In the genomic region with DNA sequence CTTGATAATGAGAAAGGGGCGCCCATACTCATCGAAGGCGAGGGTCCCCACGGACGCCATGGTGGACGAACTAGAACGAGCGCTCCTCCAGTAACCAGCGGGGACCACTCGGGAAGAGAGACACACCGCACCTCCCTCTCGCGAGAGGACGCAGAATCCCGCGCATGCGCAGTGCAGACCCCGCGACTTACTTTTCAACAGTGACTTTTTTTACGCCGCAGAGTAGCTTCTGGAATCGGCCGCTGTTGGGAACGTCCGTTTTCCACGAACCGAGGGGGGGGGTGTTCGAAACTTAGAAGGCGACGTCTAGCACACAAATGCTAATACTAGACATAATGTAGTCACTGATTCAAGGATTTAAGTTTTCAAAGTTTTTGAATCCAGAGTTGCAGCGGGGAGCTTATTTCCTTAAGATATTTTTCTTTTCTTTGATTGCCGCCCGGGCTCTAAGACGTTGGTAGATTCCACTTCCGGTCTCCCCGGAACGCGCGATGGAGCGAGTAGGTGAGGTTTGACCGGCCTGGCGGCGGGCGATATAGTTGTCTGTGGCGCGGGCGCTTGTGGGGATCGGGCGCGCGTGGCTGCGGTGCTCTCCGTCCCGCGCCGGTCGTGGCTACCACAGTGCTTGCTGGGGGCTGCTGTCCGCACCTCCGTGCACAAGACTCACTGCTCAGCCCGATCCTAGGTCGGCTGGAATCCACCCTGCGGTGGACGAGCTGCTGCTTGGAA, we compare ENCODE assay signal across 8 mouse cellular contexts. TPM values are rescaled to one million over a fixed set of nuclear protein-coding genes. Genes with fewer than 3 reads are reported as not detected.
A peak's percentile ranks its signal among the peaks of the same experiment; 100 is the strongest.
DNase-seq lines count a peak whose midpoint lies in the region; ATAC-seq and TF ChIP-seq lines count a peak whose summit lies in the region.

Cct5 (minus strand) TSS at position 159 of the 729 bp plus-strand sequence.
Fam173b (plus strand) TSS at position 207 of the 729 bp plus-strand sequence.

- in situ Hi-C loops in CH12.LX (cut with MboI; ENCODE audit: low pct_ligation_motif_present, low pct_unique_long_range_greater_than_20kb, low sequenced_read_pairs) = no loop called here

- H3K9ac ChIP-seq in CH12.LX (ENCODE audit: insufficient read depth, low read depth) = peak within 1 kb of the TSS; percentile 96
- H3K9ac ChIP-seq in forebrain, embryonic 11.5 days (ENCODE audit: low read length) = peak within 1 kb of the TSS; percentile 94
- H3K9ac ChIP-seq in heart, embryonic 16.5 days (ENCODE audit: low read length) = peak within 1 kb of the TSS; percentile 96
- peak within 1 kb of the TSS; percentile 85 for H3K9ac ChIP-seq in liver, embryonic 15.5 days
- H3K9ac ChIP-seq in neural tube, embryonic 12.5 days = peak within 1 kb of the TSS; percentile 95

- peak within 1 kb of the TSS; percentile 94 for H3K4me2 ChIP-seq in CH12.LX (ENCODE audit: insufficient read depth, low read depth, poor library complexity, severe bottlenecking)
- peak within 1 kb of the TSS; percentile 89 for H3K4me2 ChIP-seq in forebrain, embryonic 11.5 days (ENCODE audit: low read depth, low read length, severe bottlenecking)
- peak within 1 kb of the TSS; percentile 98 for H3K4me2 ChIP-seq in heart, embryonic 16.5 days (ENCODE audit: low read depth, low read length)
- peak within 1 kb of the TSS; percentile 79 for H3K4me2 ChIP-seq in liver, embryonic 15.5 days
- peak within 1 kb of the TSS; percentile 98 for H3K4me2 ChIP-seq in neural tube, embryonic 12.5 days (replicated peaks)

- DNase-seq in CH12.LX (ENCODE audit: extremely low read depth) = peak; percentile 99
- peak; percentile 95 for DNase-seq in c-Kit-positive CD71-positive TER-119-negative erythroid progenitor cells, embryonic 14.5 days (ENCODE audit: low read depth)
- DNase-seq in forebrain, embryonic 11.5 days (ENCODE audit: low spot score) = peak; percentile 100
- DNase-seq in kidney, postnatal 36 days = peak; percentile 95 to 97
- DNase-seq in telencephalon, adult 2 months (ENCODE audit: low read depth, low spot score) = peak; percentile 97

- H3K79me2 ChIP-seq in CH12.LX (replicated peaks; ENCODE audit: control insufficient read depth, extremely low read depth, insufficient read depth, poor library complexity, severe bottlenecking) = peaks cover 51% of the 10 kb centered on the region

- peak; percentile 96 for TF ChIP-seq POLR2A in CH12.LX (IDR thresholded peaks at IDR 0.05; ENCODE audit: low read depth, low read length)

- dilution Hi-C loops in CH12.LX (cut with MboI; ENCODE audit: extremely low pct_ligation_motif_present, extremely low pct_unique_long_range_greater_than_20kb, low sequenced_read_pairs) = no loop called here

- TF ChIP-seq CTCF in CH12.LX (conservative IDR thresholded peaks at IDR 0.05 in 1 of 2, IDR thresholded peaks at IDR 0.05 in 1 of 2; ENCODE audit: low read depth in 2 of 2, low read length in 2 of 2) = no peak

- H3K4me1 ChIP-seq in CH12.LX (ENCODE audit: control insufficient read depth in 1 of 2, insufficient read depth in 2 of 2) = peaks cover 16 to 42% of the 10 kb centered on the region in 2 experiments
- H3K4me1 ChIP-seq in forebrain, embryonic 11.5 days (replicated peaks; ENCODE audit: control insufficient read depth, insufficient read depth, low read length) = peaks cover 8% of the 10 kb centered on the region; the same call in 1 of the 2 replicates
- peaks cover 23% of the 10 kb centered on the region for H3K4me1 ChIP-seq in heart, embryonic 16.5 days (ENCODE audit: control insufficient read depth, insufficient read depth, low read length)
- H3K4me1 ChIP-seq in liver, embryonic 15.5 days (replicated peaks) = peaks cover 32% of the 10 kb centered on the region
- peaks cover 21% of the 10 kb centered on the region for H3K4me1 ChIP-seq in neural tube, embryonic 12.5 days

- H3K27ac ChIP-seq in CH12.LX (ENCODE audit: insufficient read depth, low read depth) = peak within 1 kb of the TSS; percentile 84
- peak within 1 kb of the TSS; percentile 74; the same call in 1 of the 2 replicates for H3K27ac ChIP-seq in forebrain, embryonic 11.5 days (ENCODE audit: low read depth, low read length)
- peak within 1 kb of the TSS; percentile 93 for H3K27ac ChIP-seq in heart, embryonic 16.5 days (ENCODE audit: low read length)
- peak within 1 kb of the TSS; percentile 85 for H3K27ac ChIP-seq in liver, embryonic 15.5 days (replicated peaks)
- H3K27ac ChIP-seq in neural tube, embryonic 12.5 days = peak within 1 kb of the TSS; percentile 87; the same call in 1 of the 2 replicates

- no peaks in the 10 kb centered on the region for H3K9me3 ChIP-seq in CH12.LX (replicated peaks; ENCODE audit: low read length)
- H3K9me3 ChIP-seq in forebrain, embryonic 11.5 days (ENCODE audit: control insufficient read depth, low read length) = no peaks in the 10 kb centered on the region
- H3K9me3 ChIP-seq in heart, embryonic 16.5 days (replicated peaks; ENCODE audit: control insufficient read depth, low read length) = no peaks in the 10 kb centered on the region
- H3K9me3 ChIP-seq in liver, embryonic 15.5 days (replicated peaks) = no peaks in the 10 kb centered on the region
- H3K9me3 ChIP-seq in neural tube, embryonic 12.5 days = no peaks in the 10 kb centered on the region

- no peaks in the 10 kb centered on the region for H3K27me3 ChIP-seq in CH12.LX (replicated peaks)
- no peaks in the 10 kb centered on the region for H3K27me3 ChIP-seq in forebrain, embryonic 11.5 days (ENCODE audit: control insufficient read depth, insufficient read depth, low read length)
- H3K27me3 ChIP-seq in heart, embryonic 16.5 days (ENCODE audit: control insufficient read depth, insufficient read depth, low read length) = no peaks in the 10 kb centered on the region
- H3K27me3 ChIP-seq in liver, embryonic 15.5 days = no peaks in the 10 kb centered on the region
- H3K27me3 ChIP-seq in neural tube, embryonic 12.5 days (replicated peaks) = no peaks in the 10 kb centered on the region

- peak within 1 kb of the TSS; percentile 76 to 99 (median 85) for H3K4me3 ChIP-seq in CH12.LX (replicated peaks in 1 of 3; ENCODE audit: low read depth in 2 of 3, low read length in 2 of 3, poor library complexity in 1 of 3)
- peak within 1 kb of the TSS; percentile 96 for H3K4me3 ChIP-seq in forebrain, embryonic 11.5 days (ENCODE audit: low read depth, low read length)
- peak within 1 kb of the TSS; percentile 95 for H3K4me3 ChIP-seq in heart, embryonic 16.5 days (ENCODE audit: low read length)
- peak within 1 kb of the TSS; percentile 67 for H3K4me3 ChIP-seq in liver, embryonic 15.5 days (replicated peaks)
- H3K4me3 ChIP-seq in neural tube, embryonic 12.5 days = peak within 1 kb of the TSS; percentile 93

- TF ChIP-seq RAD21 in CH12.LX (IDR thresholded peaks at IDR 0.05; ENCODE audit: low read depth, low read length) = no peak

- H3K36me3 ChIP-seq in CH12.LX (replicated peaks in 1 of 2; ENCODE audit: control insufficient read depth in 1 of 2, insufficient read depth in 1 of 2, low read length in 1 of 2) = peaks cover 19 to 53% of the 10 kb centered on the region in 2 experiments
- peaks cover 3% of the 10 kb centered on the region; the same call in 1 of the 2 replicates for H3K36me3 ChIP-seq in forebrain, embryonic 11.5 days (ENCODE audit: control insufficient read depth, insufficient read depth, low read length)
- H3K36me3 ChIP-seq in heart, embryonic 16.5 days (ENCODE audit: control insufficient read depth, insufficient read depth) = no peaks in the 10 kb centered on the region
- peaks cover 19% of the 10 kb centered on the region for H3K36me3 ChIP-seq in liver, embryonic 15.5 days (replicated peaks)
- peaks cover 11% of the 10 kb centered on the region for H3K36me3 ChIP-seq in neural tube, embryonic 12.5 days

- TF ChIP-seq EP300 in CH12.LX (IDR thresholded peaks at IDR 0.05; ENCODE audit: low read length) = no peak

- peak; percentile 93 for ATAC-seq in forebrain, embryonic 11.5 days (replicated peaks; ENCODE audit: low FRiP score)
- peak; percentile 84 for ATAC-seq in heart, embryonic 16.5 days (replicated peaks; ENCODE audit: extremely low read depth, insufficient read depth, low FRiP score)
- ATAC-seq in liver, embryonic 15.5 days (ENCODE audit: insufficient read depth) = peak; percentile 87
- ATAC-seq in neural tube, embryonic 12.5 days (ENCODE audit: low FRiP score, low read depth) = peak; percentile 93

- WGBS in forebrain, embryonic 11.5 days = under 1% methylated on average over 63 of the region's 63 CpGs
- under 1% methylated on average over 63 of the region's 63 CpGs for WGBS in heart, embryonic 16.5 days
- WGBS in liver, embryonic 15.5 days (ENCODE audit: insufficient replicate concordance) = under 1% methylated on average over 63 of the region's 63 CpGs
- under 1% methylated on average over 63 of the region's 63 CpGs for WGBS in neural tube, embryonic 12.5 days

TF ChIP-seq in CH12.LX, 34 proteins besides CTCF, POLR2A, EP300 and RAD21 (continues in another document):
- TF ChIP-seq HCFC1 (IDR thresholded peaks at IDR 0.05; ENCODE audit: low read depth, low read length) (peak; percentile 84), GABPA (IDR thresholded peaks at IDR 0.05; ENCODE audit: insufficient replicate concordance, low read depth, low read length) (peak; percentile 13; the same call in 1 of the 2 replicates), ZKSCAN1 (IDR thresholded peaks at IDR 0.05; ENCODE audit: borderline replicate concordance, low read depth, low read length) (no peak), KAT2A (IDR thresholded peaks at IDR 0.05; ENCODE audit: insufficient replicate concordance, low read length) (no peak), MYC (IDR thresholded peaks at IDR 0.05; ENCODE audit: low read depth, low read length) (no peak; the same call in 1 of the 2 replicates), IRF4 (IDR thresholded peaks at IDR 0.05; ENCODE audit: low read depth, low read length) (0 out of 2 replicates have a peak, but pooled peaks have one; percentile 27), CHD1 (IDR thresholded peaks at IDR 0.05; ENCODE audit: low read depth, low read length) (peak; percentile 100)

RNA-seq across cellular contexts. Expression of gene Cct5, which starts in this region (rescaled TPM):
- 883 and 996 TPM in 2 replicates for total RNA-seq in CH12.LX (2012; rRNA removed)
- 1,445 and 1,471 TPM in 2 replicates for total RNA-seq in CH12.LX (2014; rRNA removed)
- 858 and 964 TPM in 2 replicates for polyA plus RNA-seq in CH12.LX (2012; ENCODE audit: insufficient read length, low read depth)
- 695 and 710 TPM in 2 replicates for polyA plus RNA-seq in forebrain, embryonic 11.5 days (2014; fragmentation: Nextera tagmentation; extraction: Ambion mirVana)
- 359 and 373 TPM in 2 replicates for polyA plus RNA-seq in heart, embryonic 16.5 days (2015; fragmentation: Nextera tagmentation; extraction: Ambion mirVana)
- polyA plus RNA-seq in liver, embryonic 15.5 days (2015; fragmentation: Nextera tagmentation; extraction: Ambion mirVana) = 254 and 263 TPM in 2 replicates
- 578 and 583 TPM in 2 replicates for polyA plus RNA-seq in neural tube, embryonic 12.5 days (2016; fragmentation: Nextera tagmentation; extraction: Ambion mirVana)

RNA-seq across cellular contexts. Expression of gene Fam173b, which starts in this region (rescaled TPM):
- total RNA-seq in CH12.LX (2012; rRNA removed) (33.8 TPM in 2 replicates), CH12.LX (2014; rRNA removed) (32.1 and 37.7 TPM in 2 replicates)
- polyA plus RNA-seq in CH12.LX (2012; ENCODE audit: insufficient read length, low read depth) = 24.5 and 25.8 TPM in 2 replicates
- 14.2 and 15.0 TPM in 2 replicates for polyA plus RNA-seq in forebrain, embryonic 11.5 days (2014; fragmentation: Nextera tagmentation; extraction: Ambion mirVana)
- 14.4 and 14.8 TPM in 2 replicates for polyA plus RNA-seq in heart, embryonic 16.5 days (2015; fragmentation: Nextera tagmentation; extraction: Ambion mirVana)
- polyA plus RNA-seq in liver, embryonic 15.5 days (2015; fragmentation: Nextera tagmentation; extraction: Ambion mirVana) = 8.3 and 8.6 TPM in 2 replicates
- polyA plus RNA-seq in neural tube, embryonic 12.5 days (2016; fragmentation: Nextera tagmentation; extraction: Ambion mirVana) = 10.9 and 12.3 TPM in 2 replicates

Comparison
In these comparisons a context has a peak if more than half of its experiments do, and no peak if none do; other contexts are left out.
1. Peak in every context shown above with its lines: DNase-seq, ATAC-seq, H3K4me3 ChIP-seq and H3K27ac ChIP-seq.